Mouse (Mus musculus): ENCODE measurements around the gene Gimap3. TPM values are rescaled to one million over a fixed set of nuclear protein-coding genes. Genes with fewer than 3 reads are reported as not detected.

Gimap3 gene
- polyA plus RNA-seq, 1 experiment, result 0.29 TPM

- H3K4me3 ChIP-seq (replicated peaks; ENCODE audit: insufficient read depth, low read depth, low read length), result no peak overlapping the region
- no peak overlapping the region for H3K27ac ChIP-seq (ENCODE audit: insufficient read depth, low read length)
- TF ChIP-seq POLR2A (IDR thresholded peaks at IDR 0.05; ENCODE audit: borderline replicate concordance, insufficient read depth, low read length) (no peak), CTCF (IDR thresholded peaks at IDR 0.05; ENCODE audit: borderline replicate concordance, insufficient read depth, low read depth, low read length) (no peak)
- no peak for DNase-seq
- 57% methylated on average over 7 of the region's 7 CpGs for WGBS
- no peaks in the 10 kb centered on the region for H3K4me1 ChIP-seq (ENCODE audit: control insufficient read depth, insufficient read depth, low read length)
- no peaks in the 10 kb centered on the region for H3K27me3 ChIP-seq (ENCODE audit: control insufficient read depth, insufficient read depth, low read length)
Measured at GRCm38 (mm10) chr6:48763567-48764270, 6.9 kb downstream of the Gimap3 start.

- 84% methylated on average over 7 of the region's 7 CpGs for WGBS
- TF ChIP-seq POLR2A (IDR thresholded peaks at IDR 0.05; ENCODE audit: borderline replicate concordance, insufficient read depth, low read length) (no peak), CTCF (IDR thresholded peaks at IDR 0.05; ENCODE audit: borderline replicate concordance, insufficient read depth, low read depth, low read length) (no peak)
Measured at GRCm38 (mm10) chr6:48747091-48747966, 23.3 kb downstream of the Gimap3 start.

GRCm38 (mm10) chr6:48745959-48746889, 24.4 kb downstream of the Gimap3 start, which contains the start of gene Gimap5:
Gimap5 (plus strand) TSS chr6:48746197.
- Histone ChIP-seq H3K4me3 (replicated peaks; ENCODE audit: insufficient read depth, low read depth, low read length) (no peak within 1 kb of the TSS), H3K27me3 (ENCODE audit: control insufficient read depth, insufficient read depth, low read length) (no peaks in the 10 kb centered on the region), H3K4me1 (ENCODE audit: control insufficient read depth, insufficient read depth, low read length) (peaks cover 4% of the 10 kb centered on the region; the same call in 1 of the 2 replicates), H3K27ac (ENCODE audit: insufficient read depth, low read length) (no peak within 1 kb of the TSS)
- peak; percentile 47; the same call in 1 of the 2 replicates for TF ChIP-seq CTCF (IDR thresholded peaks at IDR 0.05; ENCODE audit: borderline replicate concordance, insufficient read depth, low read depth, low read length)
- no peak for TF ChIP-seq POLR2A (IDR thresholded peaks at IDR 0.05; ENCODE audit: borderline replicate concordance, insufficient read depth, low read length)
- 42% methylated on average over 16 of the region's 16 CpGs for WGBS
- no peak for DNase-seq

More at GRCm38 (mm10) chr6:48747091-48747966, 23.3 kb downstream of the Gimap3 start:
- Histone ChIP-seq H3K27me3 (ENCODE audit: control insufficient read depth, insufficient read depth, low read length) (no peaks in the 10 kb centered on the region), H3K4me1 (ENCODE audit: control insufficient read depth, insufficient read depth, low read length) (peaks cover 4% of the 10 kb centered on the region; the same call in 1 of the 2 replicates), H3K27ac (ENCODE audit: insufficient read depth, low read length) (no peak overlapping the region), H3K4me3 (replicated peaks; ENCODE audit: insufficient read depth, low read depth, low read length) (no peak overlapping the region)
- no peak for DNase-seq

GRCm38 (mm10) chr6:48745490-48745889, 25.2 kb downstream of the Gimap3 start:
- H3K4me3 ChIP-seq (replicated peaks; ENCODE audit: insufficient read depth, low read depth, low read length), result no peak overlapping the region
- no peak for DNase-seq
- H3K27ac ChIP-seq (ENCODE audit: insufficient read depth, low read length), result no peak overlapping the region
- TF ChIP-seq CTCF (IDR thresholded peaks at IDR 0.05; ENCODE audit: borderline replicate concordance, insufficient read depth, low read depth, low read length) (no peak), POLR2A (IDR thresholded peaks at IDR 0.05; ENCODE audit: borderline replicate concordance, insufficient read depth, low read length) (no peak)
- WGBS, result 63% methylated on average over 2 of the region's 2 CpGs
- H3K27me3 ChIP-seq (ENCODE audit: control insufficient read depth, insufficient read depth, low read length), result no peaks in the 10 kb centered on the region
- peaks cover 4% of the 10 kb centered on the region; the same call in 1 of the 2 replicates for H3K4me1 ChIP-seq (ENCODE audit: control insufficient read depth, insufficient read depth, low read length)

DNA sequence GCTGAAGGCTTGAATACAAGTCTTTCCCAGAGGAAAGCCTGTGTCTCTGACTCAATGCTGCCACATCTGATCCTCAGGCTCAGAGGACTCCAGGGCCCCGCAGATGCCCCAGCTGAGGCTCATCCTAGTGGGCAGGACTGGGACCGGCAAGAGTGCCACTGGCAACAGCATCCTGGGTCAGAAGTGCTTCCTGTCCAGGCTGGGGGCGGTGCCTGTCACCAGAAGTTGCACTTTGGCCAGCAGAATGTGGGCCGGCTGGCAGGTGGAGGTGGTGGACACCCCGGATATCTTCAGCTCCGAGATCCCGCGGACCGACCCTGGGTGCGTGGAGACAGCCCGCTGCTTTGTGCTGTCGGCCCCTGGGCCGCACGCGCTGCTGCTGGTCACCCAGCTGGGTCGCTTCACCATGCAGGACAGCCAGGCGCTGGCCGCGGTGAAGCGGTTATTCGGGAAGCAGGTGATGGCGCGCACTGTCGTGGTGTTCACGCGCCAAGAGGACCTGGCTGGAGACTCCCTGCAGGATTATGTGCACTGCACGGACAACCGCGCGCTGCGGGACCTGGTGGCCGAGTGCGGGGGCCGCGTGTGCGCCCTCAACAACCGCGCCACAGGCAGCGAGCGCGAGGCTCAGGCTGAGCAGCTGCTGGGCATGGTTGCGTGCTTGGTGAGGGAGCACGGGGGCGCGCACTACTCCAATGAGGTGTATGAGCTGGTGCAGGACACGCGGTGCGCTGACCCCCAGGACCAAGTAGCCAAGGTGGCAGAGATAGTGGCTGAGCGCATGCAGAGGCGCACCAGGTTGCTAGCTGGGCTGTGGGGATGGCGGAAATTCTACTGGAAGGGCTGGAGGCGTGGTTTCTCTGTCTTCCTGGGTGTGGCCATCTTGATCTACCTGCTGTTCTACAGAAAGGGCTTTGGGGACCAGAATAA, 28.0 kb downstream of the Gimap3 start:
- WGBS, result 2% methylated on average over 52 of the region's 52 CpGs
- peaks cover 4% of the 10 kb centered on the region; the same call in 1 of the 2 replicates for H3K4me1 ChIP-seq (ENCODE audit: control insufficient read depth, insufficient read depth, low read length)
- H3K27me3 ChIP-seq (ENCODE audit: control insufficient read depth, insufficient read depth, low read length), result no peaks in the 10 kb centered on the region
- no peak overlapping the region for H3K27ac ChIP-seq (ENCODE audit: insufficient read depth, low read length)
- H3K4me3 ChIP-seq (replicated peaks; ENCODE audit: insufficient read depth, low read depth, low read length), result no peak overlapping the region
- TF ChIP-seq POLR2A (IDR thresholded peaks at IDR 0.05; ENCODE audit: borderline replicate concordance, insufficient read depth, low read length), result no peak
- no peak for TF ChIP-seq CTCF (IDR thresholded peaks at IDR 0.05; ENCODE audit: borderline replicate concordance, insufficient read depth, low read depth, low read length)
- DNase-seq, result no peak

DNA sequence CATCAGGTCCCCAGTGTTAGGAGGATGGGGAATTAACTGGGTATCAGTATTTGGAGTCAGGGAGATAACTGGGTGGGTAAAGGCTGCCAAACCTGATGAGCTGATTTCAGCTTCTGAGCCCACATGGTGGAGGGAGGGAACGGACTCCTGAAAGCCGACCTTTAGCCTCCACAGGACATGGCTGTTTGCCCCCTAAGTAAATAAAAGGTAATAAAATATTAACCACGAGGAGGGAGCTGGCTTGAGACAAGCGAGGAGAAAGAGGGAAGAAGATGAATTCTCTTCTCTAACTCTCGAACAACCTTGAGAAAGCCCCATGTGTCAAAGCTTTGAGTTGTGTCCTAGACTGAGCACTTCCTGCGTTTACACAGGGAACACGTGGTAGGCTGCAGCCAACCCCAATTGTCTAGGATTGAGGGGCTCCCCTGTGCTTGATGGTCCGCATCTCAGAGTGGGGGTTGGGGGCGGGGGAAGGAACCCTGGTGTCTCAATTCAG, 28.9 kb downstream of the Gimap3 start:
- DNase-seq, result no peak
- peaks cover 4% of the 10 kb centered on the region; the same call in 1 of the 2 replicates for H3K4me1 ChIP-seq (ENCODE audit: control insufficient read depth, insufficient read depth, low read length)
- WGBS, result 31% methylated on average over 9 of the region's 9 CpGs
- no peak overlapping the region for H3K4me3 ChIP-seq (replicated peaks; ENCODE audit: insufficient read depth, low read depth, low read length)
- no peak for TF ChIP-seq CTCF (IDR thresholded peaks at IDR 0.05; ENCODE audit: borderline replicate concordance, insufficient read depth, low read depth, low read length)
- no peak for TF ChIP-seq POLR2A (IDR thresholded peaks at IDR 0.05; ENCODE audit: borderline replicate concordance, insufficient read depth, low read length)
- no peak overlapping the region for H3K27ac ChIP-seq (ENCODE audit: insufficient read depth, low read length)
- H3K27me3 ChIP-seq (ENCODE audit: control insufficient read depth, insufficient read depth, low read length), result no peaks in the 10 kb centered on the region

Measured in cerebellum, adult 2 months (tissue).